Comparison of ENCODE assay signal across 18 mouse cellular contexts in the genomic region with DNA sequence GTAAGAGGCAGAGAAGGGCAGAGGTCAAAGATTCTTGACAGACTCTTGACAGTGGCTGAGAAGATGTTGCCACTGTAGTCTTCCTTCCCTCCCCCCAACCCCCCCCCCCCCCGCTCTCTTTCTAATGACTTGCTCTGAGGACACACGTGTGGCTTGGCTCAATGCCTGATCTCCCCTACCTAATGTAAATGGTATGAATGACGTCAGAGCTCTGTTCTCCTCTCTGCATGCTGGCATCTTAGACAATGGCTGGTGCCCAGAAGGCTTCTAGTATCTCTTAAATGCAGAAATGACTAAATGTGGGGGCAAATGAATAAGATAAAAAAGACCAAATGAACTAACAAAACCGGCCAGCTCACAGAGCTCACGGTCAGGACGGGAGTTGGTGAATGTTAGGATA. TPM values are rescaled to one million over a fixed set of nuclear protein-coding genes. Genes with fewer than 3 reads are reported as not detected.
A peak's percentile ranks its signal among the peaks of the same experiment; 100 is the strongest.
DNase-seq lines count a peak whose midpoint lies in the region; ATAC-seq and TF ChIP-seq lines count a peak whose summit lies in the region.
"Had no signal": no experiment of that assay in that cellular context is flagged by ENCODE, and none has a peak within 500 bp of the region (broad histone marks: within the 10 kb centered on the region; RNA-seq: fewer than 3 reads in every experiment).

No protein-coding gene starts in this region.

- DNase-seq in heart, postnatal 36 days: no peak
- peak; percentile 21 for DNase-seq in lung, postnatal 36 days
- no peak for DNase-seq in lung, adult 2 months
- no peak for DNase-seq in stomach, postnatal 0 days (ENCODE audit: low spot score)
- no peak for DNase-seq in B cell, adult 2 months
- DNase-seq: cerebellum, adult 2 months; kidney, adult 8-10 months; liver, postnatal 0 days; right cerebral cortex, postnatal 14 days; thymus, postnatal 4 days had no signal

- peak overlapping the region; percentile 12; the same call in 1 of the 2 replicates for H3K4me2 ChIP-seq in heart, embryonic 12.5 days
- H3K4me2 ChIP-seq in heart, embryonic 14.5 days (ENCODE audit: low read length): peak overlapping the region; percentile 8; the same call in 1 of the 2 replicates
- H3K4me2 ChIP-seq in stomach, postnatal 0 days (replicated peaks; ENCODE audit: low read depth): no peak overlapping the region
- H3K4me2 ChIP-seq in intestine, embryonic 16.5 days (ENCODE audit: low read depth, low read length): no peak overlapping the region
- H3K4me2 ChIP-seq: embryonic facial prominence, embryonic 15.5 days; forebrain, embryonic 12.5 days; limb, embryonic 15.5 days; midbrain, embryonic 12.5 days had no signal

- peak overlapping the region; percentile 89 for H3K27ac ChIP-seq in heart, embryonic 12.5 days (ENCODE audit: poor library complexity, severe bottlenecking)
- H3K27ac ChIP-seq in heart, embryonic 14.5 days (replicated peaks in 1 of 2; ENCODE audit: control insufficient read depth in 1 of 2, insufficient read depth in 1 of 2, low read depth in 2 of 2, low read length in 2 of 2): peak overlapping the region; percentile 77 to 86
- H3K27ac ChIP-seq in stomach, postnatal 0 days (replicated peaks): no peak overlapping the region
- H3K27ac ChIP-seq in intestine, embryonic 16.5 days (ENCODE audit: low read length): no peak overlapping the region
- H3K27ac ChIP-seq: embryonic facial prominence, embryonic 15.5 days; forebrain, embryonic 12.5 days; limb, embryonic 15.5 days; midbrain, embryonic 12.5 days had no signal

- TF ChIP-seq CTCF in lung, adult 2 months (IDR thresholded peaks at IDR 0.05; ENCODE audit: insufficient read depth, low read length): no peak
- no peak for TF ChIP-seq CTCF in stomach, postnatal 0 days (IDR thresholded peaks at IDR 0.05; ENCODE audit: low read depth)

- H3K36me3 ChIP-seq in heart, embryonic 12.5 days: no peaks in the 10 kb centered on the region
- H3K36me3 ChIP-seq in heart, embryonic 14.5 days (ENCODE audit: control insufficient read depth, insufficient read depth, low read length): no peaks in the 10 kb centered on the region
- H3K36me3 ChIP-seq in stomach, postnatal 0 days (ENCODE audit: control insufficient read depth, insufficient read depth, low read length): no peaks in the 10 kb centered on the region
- H3K36me3 ChIP-seq in intestine, embryonic 16.5 days (ENCODE audit: control insufficient read depth, insufficient read depth, low read length): no peaks in the 10 kb centered on the region
- H3K36me3 ChIP-seq: embryonic facial prominence, embryonic 15.5 days; forebrain, embryonic 12.5 days; limb, embryonic 15.5 days; midbrain, embryonic 12.5 days had no signal

- no peaks in the 10 kb centered on the region for H3K9me3 ChIP-seq in heart, embryonic 12.5 days (replicated peaks)
- no peaks in the 10 kb centered on the region for H3K9me3 ChIP-seq in heart, embryonic 14.5 days (ENCODE audit: control insufficient read depth, low read length)
- H3K9me3 ChIP-seq in stomach, postnatal 0 days (ENCODE audit: control insufficient read depth, low read length): no peaks in the 10 kb centered on the region
- H3K9me3 ChIP-seq in intestine, embryonic 16.5 days (ENCODE audit: control insufficient read depth, low read length): no peaks in the 10 kb centered on the region
- H3K9me3 ChIP-seq: embryonic facial prominence, embryonic 15.5 days; forebrain, embryonic 12.5 days; limb, embryonic 15.5 days; midbrain, embryonic 12.5 days had no signal

- 44% methylated on average over 5 of the region's 6 CpGs for WGBS in heart, embryonic 12.5 days
- WGBS in lung, adult 2 months: 40% methylated on average over 6 of the region's 6 CpGs
- 21% methylated on average over 6 of the region's 6 CpGs for WGBS in heart, embryonic 14.5 days
- 38% methylated on average over 6 of the region's 6 CpGs for WGBS in stomach, postnatal 0 days
- WGBS in intestine, embryonic 16.5 days: 43% methylated on average over 6 of the region's 6 CpGs

- ATAC-seq in heart, embryonic 12.5 days (ENCODE audit: insufficient number of reproducible peaks, low FRiP score): peak; percentile 53; the same call in 1 of the 2 replicates
- no peak for ATAC-seq in heart, embryonic 14.5 days (ENCODE audit: insufficient number of reproducible peaks, insufficient read depth, low FRiP score, low read depth)
- peak; percentile 38 for ATAC-seq in stomach, postnatal 0 days (ENCODE audit: low FRiP score, low TSS enrichment)
- ATAC-seq in intestine, embryonic 16.5 days: no peak
- ATAC-seq: liver, postnatal 0 days had no signal

- no peaks in the 10 kb centered on the region for H3K27me3 ChIP-seq in heart, embryonic 12.5 days (replicated peaks)
- H3K27me3 ChIP-seq in heart, embryonic 14.5 days (ENCODE audit: control insufficient read depth, insufficient read depth, low read length): no peaks in the 10 kb centered on the region
- no peaks in the 10 kb centered on the region for H3K27me3 ChIP-seq in stomach, postnatal 0 days (ENCODE audit: control insufficient read depth, insufficient read depth, low read length)
- no peaks in the 10 kb centered on the region for H3K27me3 ChIP-seq in intestine, embryonic 16.5 days (replicated peaks; ENCODE audit: control insufficient read depth, insufficient read depth, low read length)
- H3K27me3 ChIP-seq: CH12.LX; embryonic facial prominence, embryonic 15.5 days; forebrain, embryonic 12.5 days; limb, embryonic 15.5 days; midbrain, embryonic 12.5 days had no signal

- H3K4me3 ChIP-seq in heart, embryonic 12.5 days: no peak overlapping the region
- H3K4me3 ChIP-seq in lung, adult 2 months (replicated peaks; ENCODE audit: extremely low read depth, low read depth, low read length): no peak overlapping the region
- no peak overlapping the region for H3K4me3 ChIP-seq in heart, embryonic 14.5 days (ENCODE audit: control insufficient read depth in 1 of 2, insufficient read depth in 1 of 2, low read depth in 1 of 2, low read length in 2 of 2)
- H3K4me3 ChIP-seq in stomach, postnatal 0 days (ENCODE audit: low read depth, low read length): no peak overlapping the region
- no peak overlapping the region for H3K4me3 ChIP-seq in intestine, embryonic 16.5 days (ENCODE audit: low read length)
- H3K4me3 ChIP-seq: embryonic facial prominence, embryonic 15.5 days; forebrain, embryonic 12.5 days; limb, embryonic 15.5 days; midbrain, embryonic 12.5 days had no signal

- TF ChIP-seq EP300 in stomach, postnatal 0 days (optimal IDR thresholded peaks at IDR 0.05): no peak

- no peak for TF ChIP-seq POLR2A in lung, adult 2 months (IDR thresholded peaks at IDR 0.05; ENCODE audit: borderline replicate concordance, extremely low read depth, low read depth, low read length)

- intact Hi-C loops in heart, postnatal 36 days (cut with DNase I): loop anchor here (2.0 to 5.0 kb wide), 2 partner anchors 46 to 51 kb away; no protein-coding TSS in a partner anchor

- H3K9ac ChIP-seq in heart, embryonic 12.5 days: no peak overlapping the region
- no peak overlapping the region for H3K9ac ChIP-seq in heart, embryonic 14.5 days (ENCODE audit: low read length)
- no peak overlapping the region for H3K9ac ChIP-seq in stomach, postnatal 0 days (ENCODE audit: low read length)
- no peak overlapping the region for H3K9ac ChIP-seq in intestine, embryonic 16.5 days (ENCODE audit: low read depth, low read length)
- H3K9ac ChIP-seq: embryonic facial prominence, embryonic 15.5 days; forebrain, embryonic 12.5 days; limb, embryonic 15.5 days; liver, postnatal 0 days; midbrain, embryonic 12.5 days had no signal

- peaks cover 73% of the 10 kb centered on the region for H3K4me1 ChIP-seq in heart, embryonic 12.5 days (replicated peaks)
- peaks cover 5% of the 10 kb centered on the region; the same call in 1 of the 2 replicates for H3K4me1 ChIP-seq in lung, adult 2 months (ENCODE audit: control insufficient read depth, insufficient read depth, low read length)
- peaks cover 41 to 74% of the 10 kb centered on the region in 2 experiments for H3K4me1 ChIP-seq in heart, embryonic 14.5 days (ENCODE audit: control insufficient read depth in 2 of 2, insufficient read depth in 2 of 2, low read length in 2 of 2)
- peaks cover 13% of the 10 kb centered on the region for H3K4me1 ChIP-seq in stomach, postnatal 0 days (replicated peaks; ENCODE audit: control insufficient read depth, insufficient read depth)
- H3K4me1 ChIP-seq in intestine, embryonic 16.5 days (ENCODE audit: control insufficient read depth, insufficient read depth, low read length): peaks cover 45% of the 10 kb centered on the region

RNA-seq across cellular contexts. Expression of a gene that starts 49.2 kb away (rescaled TPM):
- polyA plus RNA-seq in heart, embryonic 12.5 days (2016; fragmentation: Nextera tagmentation; extraction: Ambion mirVana): 13.6 and 14.0 TPM in 2 replicates
- 10 to 100 TPM; 28.6 to 40.4 TPM for total RNA-seq in heart, postnatal 36 days (2021)
- 18.1 and 23.2 TPM in 2 replicates for polyA plus RNA-seq in lung, adult 2 months (2012; rRNA removed)
- polyA plus RNA-seq in heart, embryonic 14.5 days (2014; fragmentation: Nextera tagmentation; extraction: Ambion mirVana): 14.5 and 16.5 TPM in 2 replicates
- polyA plus RNA-seq in stomach, postnatal 0 days (2015; fragmentation: Nextera tagmentation; extraction: Ambion mirVana): 5.1 and 6.1 TPM in 2 replicates
- 6.3 and 6.5 TPM in 2 replicates for polyA plus RNA-seq in intestine, embryonic 16.5 days (2015; fragmentation: Nextera tagmentation; extraction: Ambion mirVana)
- total RNA-seq: CH12.LX had no signal

Comparison
In these comparisons a context has a peak if more than half of its experiments do, and no peak if none do; other contexts are left out.
1. ATAC-seq: peak in heart, embryonic 12.5 days (single experiment) and stomach, postnatal 0 days (single experiment); none in heart, embryonic 14.5 days (single experiment) and intestine, embryonic 16.5 days (single experiment).
2. H3K27ac ChIP-seq: peak in heart, embryonic 12.5 days (single experiment) and heart, embryonic 14.5 days (2 of 2); none in stomach, postnatal 0 days (single experiment) and intestine, embryonic 16.5 days (single experiment).
3. H3K4me2 ChIP-seq: peak in heart, embryonic 12.5 days (single experiment) and heart, embryonic 14.5 days (single experiment); none in stomach, postnatal 0 days (single experiment) and intestine, embryonic 16.5 days (single experiment).